Mouse (Mus musculus) gastrocnemius, postnatal 36 days (tissue): Measurements from ENCODE around the gene Ptma. TPM values are rescaled to one million over a fixed set of nuclear protein-coding genes. Genes with fewer than 3 reads are reported as not detected.

Experiments
- total RNA-seq, 2 experiments: library from RNA; stranded (reverse); gene quantifications; 2 replicates each; pipeline ENCODE4 v1.2.3; 2021

The Ptma gene
- total RNA-seq, 2 experiments from 2014 or later, result 74.6 to 88.0 TPM

Other genes starting within 250 kb of the Ptma start
- gene B3gnt7, start 223.9 kb upstream of the Ptma start, total RNA-seq, result not detected
- 100 to 1,000 TPM in 1 of 2 experiments, 10 to 100 TPM in 1; 79.3 to 101 TPM for gene Ncl, start 167.3 kb upstream of the Ptma start, total RNA-seq
- not detected for gene Nmur1, start 100.5 kb upstream of the Ptma start, total RNA-seq
- not detected for gene Tex44, start 100.4 kb upstream of the Ptma start, total RNA-seq
- gene Pde6d, start 55.9 kb downstream of the Ptma start, total RNA-seq, result 10 to 100 TPM; 22.8 to 25.1 TPM
- 1 to 10 TPM; 7.8 to 9.1 TPM for gene Cops7b, start 56.2 kb downstream of the Ptma start, total RNA-seq
- gene Nppc, start 143.8 kb downstream of the Ptma start, total RNA-seq, result 1 to 10 TPM in 1 of 2 experiments, under 1 TPM in 1; 0.32 to 1.4 TPM
- 10 to 100 TPM in 1 of 2 experiments, 1 to 10 TPM in 1; 9.8 to 11.4 TPM for gene Dis3l2, start 177.1 kb downstream of the Ptma start, total RNA-seq